Mouse (Mus musculus) inflammation-experienced regulatory T-cells, adult 6 months (primary cell): ENCODE data around the gene Csmd2. TPM values are rescaled to one million over a fixed set of nuclear protein-coding genes. Genes with fewer than 3 reads are reported as not detected.

Experiments
- ATAC-seq: one replicate; pipeline ENCODE4 v1.8.0; 2017
- polyA plus RNA-seq, 3 experiments: library from polyadenylated mRNA; unstranded; fragments of 100-300 nt; shearing (Covaris generic); gene quantifications; one replicate each; pipeline ENCODE4 v1.2.1; 2017

The Csmd2 gene
- polyA plus RNA-seq, 3 experiments from 2014 or later: not detected

DNA sequence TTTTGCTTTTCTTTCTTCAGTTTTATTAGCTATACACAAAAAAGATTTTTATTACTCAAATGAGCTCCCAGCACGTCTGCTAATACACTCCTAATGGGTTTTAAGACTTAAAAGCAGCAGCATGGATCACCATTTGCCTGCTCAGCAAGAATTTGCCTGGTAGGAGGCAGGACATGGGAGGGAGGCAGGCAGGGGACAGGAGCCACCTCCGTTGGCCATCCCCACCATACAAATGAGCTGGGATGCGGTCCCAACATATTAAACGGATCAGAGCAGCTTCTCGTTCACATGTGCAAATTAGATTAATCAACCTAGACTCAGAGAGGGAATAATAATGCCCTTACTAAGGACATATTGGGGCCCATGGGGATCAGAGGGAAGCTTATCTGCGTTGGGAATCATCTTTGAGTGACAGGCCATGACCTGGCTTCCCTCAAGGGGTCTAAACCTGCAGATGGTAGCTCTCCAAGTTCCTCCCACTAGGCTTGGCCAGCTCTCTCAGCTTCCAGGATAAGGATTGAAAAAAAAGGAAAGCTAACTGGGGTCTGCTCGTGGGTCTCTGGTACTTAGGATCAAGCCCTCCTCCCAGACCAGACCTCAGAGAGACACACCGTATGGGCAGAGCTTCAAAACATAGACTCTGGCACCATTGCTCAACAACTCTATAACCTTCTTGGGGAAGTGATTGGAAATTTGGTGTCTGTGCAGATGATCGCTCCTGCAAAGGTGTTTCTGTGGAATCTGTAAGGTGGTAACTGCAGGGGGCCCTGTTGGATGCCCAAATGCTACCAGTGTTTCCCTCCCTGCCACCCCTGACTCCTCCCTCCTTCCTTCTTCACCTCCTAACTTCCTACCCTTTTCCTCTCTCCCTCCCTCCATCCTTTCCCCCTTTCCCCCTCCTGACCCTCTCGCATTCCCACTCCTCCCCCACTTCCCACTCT is 153.8 kb downstream of the Csmd2 start:
- ATAC-seq: no peak

DNA sequence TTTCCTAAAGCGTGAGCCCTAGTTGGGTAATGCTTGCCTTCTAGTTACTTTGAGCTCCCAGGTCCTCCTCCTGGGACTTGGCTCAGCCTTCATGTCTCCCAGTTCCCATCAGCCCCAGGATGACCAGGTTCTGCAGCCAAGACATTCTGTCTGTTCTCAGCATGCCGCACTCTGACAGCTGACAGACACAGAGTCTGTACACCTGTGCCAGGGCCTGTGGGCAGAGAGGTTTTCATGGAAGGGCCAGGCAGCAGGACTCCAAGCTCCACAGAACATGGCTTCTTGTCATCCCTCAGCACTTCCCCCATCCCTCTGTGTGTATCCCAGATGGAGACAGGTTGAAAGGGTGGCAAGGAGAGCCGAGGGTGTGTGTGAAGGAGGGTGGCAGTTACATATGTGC is 154.6 kb downstream of the Csmd2 start:
- ATAC-seq: no peak

DNA sequence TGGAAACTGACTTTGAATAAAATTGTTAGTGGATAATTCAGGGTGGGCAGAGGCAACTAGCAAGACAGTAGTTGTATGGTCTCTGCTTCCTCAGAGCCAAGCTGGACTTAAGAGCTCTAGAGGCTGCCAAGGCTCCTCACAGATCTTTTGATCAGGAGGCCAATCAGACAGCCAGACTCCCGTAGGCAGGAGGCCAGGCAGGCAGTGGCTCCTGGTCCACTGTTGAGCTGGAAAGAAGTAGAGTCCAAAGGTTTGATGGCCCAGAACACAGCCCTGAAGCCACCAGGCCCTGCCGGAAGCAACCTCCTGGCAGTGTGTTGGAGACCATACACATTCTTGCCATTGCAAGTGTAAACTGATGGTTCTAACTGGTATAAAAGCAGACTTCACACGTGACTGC is 155.5 kb downstream of the Csmd2 start:
- no peak for ATAC-seq

GRCm38 (mm10) chr4:128149524-128149923 is 161.9 kb downstream of the Csmd2 start:
- no peak for ATAC-seq

GRCm38 (mm10) chr4:128152066-128152465 is 164.4 kb downstream of the Csmd2 start:
- no peak for ATAC-seq

GRCm38 (mm10) chr4:128153144-128153543 is 165.5 kb downstream of the Csmd2 start:
- ATAC-seq: no peak

- no peak for ATAC-seq
Measured at GRCm38 (mm10) chr4:128155226-128155625, 167.6 kb downstream of the Csmd2 start.

GRCm38 (mm10) chr4:128160656-128161055 is 173.0 kb downstream of the Csmd2 start:
- no peak for ATAC-seq

DNA sequence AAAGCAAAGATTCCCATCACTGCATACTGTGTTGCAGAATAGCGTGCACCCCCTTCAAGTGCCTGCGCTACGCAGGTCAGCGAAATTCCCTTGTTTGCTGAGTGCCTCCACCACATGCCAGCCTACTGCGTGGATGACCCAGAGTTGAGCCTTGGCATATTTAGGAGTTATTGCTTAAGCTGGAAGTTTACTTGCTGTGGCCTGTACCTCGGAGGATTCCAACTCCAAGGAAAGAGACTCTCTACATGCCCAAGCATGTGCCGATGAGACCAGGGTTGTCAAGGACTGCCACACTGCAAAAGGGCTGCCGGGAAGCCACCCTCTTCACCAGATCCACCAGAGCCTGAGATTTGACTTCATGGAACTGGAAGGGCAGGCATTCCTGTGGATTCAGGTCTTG is 182.5 kb downstream of the Csmd2 start:
- ATAC-seq: no peak

- ATAC-seq: no peak
Measured at GRCm38 (mm10) chr4:128171233-128171632, 183.6 kb downstream of the Csmd2 start.

DNA sequence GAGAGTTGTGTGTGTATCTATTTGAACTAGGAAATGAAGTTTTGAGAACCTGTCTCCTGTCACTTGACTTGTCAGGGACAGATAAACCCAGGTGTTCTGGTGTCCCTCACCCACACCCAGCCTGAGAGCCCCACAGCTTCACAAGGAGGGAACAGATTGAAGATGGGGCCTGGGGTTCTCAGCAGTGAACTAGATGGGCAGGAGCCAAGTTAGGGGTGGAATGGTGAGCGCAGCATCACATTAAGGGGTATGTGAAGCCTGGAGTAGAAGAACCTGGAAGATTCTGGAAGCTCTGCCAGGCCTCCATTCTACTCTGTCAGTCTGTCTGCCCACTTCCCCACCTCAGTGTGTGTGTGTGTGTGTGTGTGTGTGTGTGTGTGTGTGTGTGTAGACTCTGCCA is 184.0 kb downstream of the Csmd2 start:
- ATAC-seq: no peak

GRCm38 (mm10) chr4:128178974-128179373 is 191.3 kb downstream of the Csmd2 start:
- no peak for ATAC-seq

- ATAC-seq: no peak
Measured at GRCm38 (mm10) chr4:128179581-128179980, 191.9 kb downstream of the Csmd2 start.

DNA sequence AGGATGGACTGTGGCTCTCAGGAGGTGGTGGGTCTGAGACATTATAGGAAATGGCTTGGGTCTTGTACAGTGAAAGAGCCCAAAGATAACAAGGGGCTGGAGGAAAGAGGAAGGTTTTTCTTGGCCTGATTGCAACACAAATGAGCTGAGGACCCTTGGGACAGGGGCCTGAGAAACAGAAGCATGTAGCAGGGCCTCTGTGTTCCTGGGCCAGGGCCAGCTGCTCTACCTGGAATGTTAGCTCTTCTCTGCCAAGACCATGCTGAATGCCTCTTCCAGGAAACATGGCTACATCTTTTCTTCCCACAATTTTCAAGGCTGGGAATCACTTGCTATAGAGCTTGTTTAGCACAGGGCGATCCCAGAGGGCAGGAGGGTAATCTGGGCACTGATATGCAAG is 197.1 kb downstream of the Csmd2 start:
- no peak for ATAC-seq

GRCm38 (mm10) chr4:128194454-128194853 is 206.8 kb downstream of the Csmd2 start:
- ATAC-seq: no peak

- ATAC-seq: no peak
Measured at GRCm38 (mm10) chr4:128217991-128218595, 230.4 kb downstream of the Csmd2 start.

GRCm38 (mm10) chr4:128224453-128224852 is 236.8 kb downstream of the Csmd2 start:
- ATAC-seq: no peak

DNA sequence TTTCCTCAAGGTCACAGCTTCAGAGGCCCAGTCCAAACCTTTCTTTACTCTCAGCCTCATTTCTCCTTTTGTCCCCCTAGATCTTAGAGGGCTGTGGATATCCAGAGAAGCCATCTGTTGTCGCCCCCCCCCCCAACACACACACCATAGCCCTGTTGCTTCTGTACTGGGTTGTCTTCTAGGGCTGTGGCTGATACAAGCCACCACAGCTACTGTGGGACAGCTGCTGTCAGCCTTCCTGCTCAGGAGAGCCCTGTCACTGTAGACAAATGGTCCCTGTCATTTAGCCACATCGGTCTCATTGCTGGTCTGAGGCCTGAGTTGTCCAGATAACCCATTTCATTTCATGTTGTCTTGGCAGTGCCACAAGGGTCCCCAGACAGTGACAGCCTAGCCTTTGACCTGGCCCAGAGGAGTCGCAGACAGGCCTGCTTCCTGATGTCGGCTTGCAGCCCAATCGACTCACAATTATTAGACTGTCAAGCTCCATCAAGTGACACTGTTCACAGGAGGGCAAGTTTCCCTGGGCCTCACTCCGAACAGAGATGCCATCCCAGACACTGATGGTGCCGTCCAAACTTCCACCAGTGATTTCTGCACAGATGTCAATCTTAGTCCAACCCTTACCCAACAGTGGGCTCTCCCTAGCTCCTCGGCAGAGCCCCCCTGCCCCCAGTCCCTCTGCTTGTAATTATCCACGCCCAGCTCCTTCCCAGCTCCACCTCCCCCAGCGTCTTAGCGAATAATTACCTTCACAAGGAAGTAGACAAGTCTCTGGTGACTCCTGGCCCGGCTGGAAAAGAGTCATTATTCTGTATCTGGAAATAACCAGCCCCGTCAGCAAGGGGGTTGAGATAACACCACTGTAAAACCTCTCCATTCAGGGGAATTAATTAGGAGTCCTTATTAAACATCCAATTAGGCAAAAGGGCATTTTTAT is 240.0 kb downstream of the Csmd2 start:
- ATAC-seq: no peak

DNA sequence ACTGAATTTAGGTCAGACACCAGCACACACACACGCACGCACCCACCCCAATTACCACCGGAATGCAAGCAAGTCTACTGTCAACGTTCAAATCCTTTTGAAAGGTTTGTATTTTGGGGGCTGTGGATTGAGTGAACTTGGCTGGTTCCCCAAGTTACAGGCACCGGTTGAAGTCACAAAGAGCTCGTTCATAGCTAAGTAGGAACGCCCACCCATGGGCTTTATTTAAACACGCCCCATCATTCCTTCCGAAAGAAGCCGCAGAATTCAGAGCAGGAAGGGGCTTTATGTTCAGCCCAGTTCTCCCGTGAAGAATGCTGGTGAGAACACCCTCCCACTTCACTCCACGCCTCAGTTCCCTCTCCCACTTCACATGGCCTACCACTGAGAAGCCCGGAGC is 245.8 kb downstream of the Csmd2 start:
- ATAC-seq: no peak

- no peak for ATAC-seq
Measured at GRCm38 (mm10) chr4:128239113-128239512, 251.5 kb downstream of the Csmd2 start.

- no peak for ATAC-seq
Measured at GRCm38 (mm10) chr4:128241075-128241853, 253.6 kb downstream of the Csmd2 start.

- no peak for ATAC-seq
Measured at GRCm38 (mm10) chr4:128241854-128242356, 254.2 kb downstream of the Csmd2 start.
